Mouse (Mus musculus) lung, postnatal 4 days (tissue): ENCODE results near the gene Crb2.

ENCODE experiments used
- DNase-seq, 2 experiments: peaks; one replicate each; pipeline ENCODE4 v3.0.0; 2021

Gene Crb2

GRCm38 (mm10) chr2:37776016-37776415, at the start of gene Crb2:
Gene Crb2 (plus strand): TSS chr2:37776249.
- no peak for DNase-seq

GRCm38 (mm10) chr2:37731241-37731801, 44.7 kb upstream of the Crb2 start:
- peak in 1 of 2 experiments; percentile 14 for DNase-seq

- peak; percentile 39 to 41 for DNase-seq
Measured at GRCm38 (mm10) chr2:37734979-37735806, 40.9 kb upstream of the Crb2 start.

- no peak for DNase-seq
Measured at GRCm38 (mm10) chr2:37735807-37736188, 40.3 kb upstream of the Crb2 start.

GRCm38 (mm10) chr2:37741806-37742554, 34.1 kb upstream of the Crb2 start:
- no peak for DNase-seq

GRCm38 (mm10) chr2:37744773-37745395, 31.2 kb upstream of the Crb2 start:
- DNase-seq = no peak

GRCm38 (mm10) chr2:37746293-37747049, 29.6 kb upstream of the Crb2 start:
- no peak for DNase-seq

- DNase-seq = no peak
Measured at GRCm38 (mm10) chr2:37747909-37748308, 28.1 kb upstream of the Crb2 start.

- DNase-seq = peak; percentile 51 to 58
Measured at GRCm38 (mm10) chr2:37748442-37749066, 27.5 kb upstream of the Crb2 start.

GRCm38 (mm10) chr2:37749323-37749722, 26.7 kb upstream of the Crb2 start:
- no peak for DNase-seq

GRCm38 (mm10) chr2:37751114-37751513, 24.9 kb upstream of the Crb2 start:
- DNase-seq = no peak

GRCm38 (mm10) chr2:37756220-37756930, 19.7 kb upstream of the Crb2 start:
- DNase-seq = no peak

- DNase-seq = no peak
Measured at GRCm38 (mm10) chr2:37757016-37757415, 19.0 kb upstream of the Crb2 start.

GRCm38 (mm10) chr2:37757784-37758183, 18.3 kb upstream of the Crb2 start:
- peak in 1 of 2 experiments; percentile 5 for DNase-seq

- DNase-seq = peak; percentile 51 to 59
Measured at GRCm38 (mm10) chr2:37758343-37759015, 17.6 kb upstream of the Crb2 start.

GRCm38 (mm10) chr2:37760633-37761032, 15.4 kb upstream of the Crb2 start:
- no peak for DNase-seq

- peak in 1 of 2 experiments; percentile 17 for DNase-seq
Measured at GRCm38 (mm10) chr2:37763638-37764037, 12.4 kb upstream of the Crb2 start.

- no peak for DNase-seq
Measured at GRCm38 (mm10) chr2:37764514-37764913, 11.5 kb upstream of the Crb2 start.

GRCm38 (mm10) chr2:37765082-37765483, 11.0 kb upstream of the Crb2 start:
- peak in 1 of 2 experiments; percentile 52 for DNase-seq

GRCm38 (mm10) chr2:37766027-37766761, 9.9 kb upstream of the Crb2 start:
- DNase-seq = peak; percentile 61 to 80
